Mouse (Mus musculus) forebrain, embryonic 16.5 days (tissue): ENCODE results near the gene Tomm40. TPM values are rescaled to one million over a fixed set of nuclear protein-coding genes. Genes with fewer than 3 reads are reported as not detected.
A peak's percentile ranks its signal among the peaks of the same experiment; 100 is the strongest.

Source experiments
- ATAC-seq: fragments of 200-750 bp; cut with Nextera tagmentation; 2 replicates; pipeline ENCODE4 v1.8.0; 2017; ENCODE audit warnings: mild to moderate bottlenecking, moderate library complexity
- H3K27ac ChIP-seq: fragments of 300-500 bp; sonication (generic); 2 replicates; pipeline ENCODE4 v1.5.1; 2014; ENCODE audit warnings: low read length, control low read depth
- H3K27me3 ChIP-seq: fragments of 300-500 bp; sonication (generic); replicated peaks from 2 replicates; pipeline ENCODE4 v1.6.1; 2014; ENCODE audit warnings: low read length; ENCODE audit not compliant: control insufficient read depth, insufficient read depth
- H3K36me3 ChIP-seq: fragments of 300-500 bp; sonication (generic); 2 replicates; pipeline ENCODE4 v1.6.1; 2014; ENCODE audit not compliant: control insufficient read depth, insufficient read depth
- H3K4me1 ChIP-seq: fragments of 300-500 bp; sonication (generic); replicated peaks from 2 replicates; pipeline ENCODE4 v1.6.1; 2014; ENCODE audit warnings: low read length; ENCODE audit not compliant: control insufficient read depth, insufficient read depth
- H3K4me2 ChIP-seq: fragments of 300-500 bp; sonication (generic); 2 replicates; pipeline ENCODE4 v1.6.1; 2014; ENCODE audit warnings: mild to moderate bottlenecking, low read length, control low read depth
- H3K4me3 ChIP-seq: fragments of 300-500 bp; sonication (generic); replicated peaks from 2 replicates; pipeline ENCODE4 v1.5.1; 2014; ENCODE audit warnings: mild to moderate bottlenecking, low read length, control low read depth
- H3K9ac ChIP-seq: fragments of 300-500 bp; sonication (generic); replicated peaks from 2 replicates; pipeline ENCODE4 v1.6.1; 2014; ENCODE audit warnings: low read depth, low read length, control low read depth
- H3K9me3 ChIP-seq: fragments of 300-500 bp; sonication (generic); 2 replicates; pipeline ENCODE4 v1.6.1; 2016; ENCODE audit warnings: low read length; ENCODE audit not compliant: control insufficient read depth
- WGBS: fragments of 180-500 bp; shearing (Covaris S2); extraction: QIAGEN DNeasy Blood & Tissue Kit; methylation state at CpG from one replicate; pipeline ENCODE4 v1.1.7; 2014; 5-methylcytosine and 5-hydroxymethylcytosine counted together
- polyA plus RNA-seq: library from polyadenylated mRNA; unstranded; fragments of >200 nt; fragmentation: Nextera tagmentation; extraction: Ambion mirVana; gene quantifications from 2 replicates; pipeline ENCODE4 v1.2.1, GENCODE M21; 2015

Tomm40 gene
- polyA plus RNA-seq, 1 experiment from 2014 or later = 109 TPM

DNA sequence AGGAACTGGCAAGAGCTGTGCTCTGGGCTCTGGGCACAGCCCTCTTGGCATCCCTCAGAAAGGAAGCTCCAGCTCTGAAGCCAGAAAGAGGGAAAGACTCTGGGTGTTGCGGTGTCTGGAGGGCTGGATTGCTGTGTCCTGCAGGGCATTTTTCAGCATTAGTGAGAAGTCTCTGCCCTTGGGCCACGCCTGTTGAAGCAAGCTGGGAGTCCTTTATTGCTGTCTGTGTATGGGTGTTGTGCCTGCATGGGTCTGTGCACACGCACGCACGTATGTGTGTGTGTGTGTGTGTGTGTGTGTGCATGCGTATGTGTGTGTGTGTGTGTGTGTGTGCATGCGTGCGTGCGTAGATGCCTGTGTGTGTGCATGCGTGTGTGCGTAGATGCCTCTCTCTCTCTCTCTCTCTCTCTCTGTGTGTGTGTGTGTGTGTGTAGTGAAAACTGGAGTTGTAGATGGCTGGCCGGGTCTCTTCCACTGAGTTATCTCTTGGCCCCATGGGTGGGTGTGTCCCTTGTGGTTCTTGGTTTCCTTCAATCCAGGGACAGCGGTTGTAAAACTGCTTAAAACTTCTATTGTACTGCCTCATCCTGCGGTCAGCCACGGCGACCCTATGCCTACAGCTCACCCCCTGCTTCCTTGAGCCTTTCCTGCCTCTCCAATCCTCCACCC is 21.3 kb upstream of the Tomm40 start:
- Histone ChIP-seq H3K27ac (no peak overlapping the region), H3K4me3 (no peak overlapping the region), H3K4me2 (no peak overlapping the region), H3K36me3 (peaks cover 12% of the 10 kb centered on the region; the same call in 1 of the 2 replicates), H3K9ac (no peak overlapping the region), H3K9me3 (no peaks in the 10 kb centered on the region), H3K27me3 (no peaks in the 10 kb centered on the region), H3K4me1 (no peaks in the 10 kb centered on the region)
- 91% methylated on average over 15 of the region's 16 CpGs for WGBS
- no peak for ATAC-seq

DNA sequence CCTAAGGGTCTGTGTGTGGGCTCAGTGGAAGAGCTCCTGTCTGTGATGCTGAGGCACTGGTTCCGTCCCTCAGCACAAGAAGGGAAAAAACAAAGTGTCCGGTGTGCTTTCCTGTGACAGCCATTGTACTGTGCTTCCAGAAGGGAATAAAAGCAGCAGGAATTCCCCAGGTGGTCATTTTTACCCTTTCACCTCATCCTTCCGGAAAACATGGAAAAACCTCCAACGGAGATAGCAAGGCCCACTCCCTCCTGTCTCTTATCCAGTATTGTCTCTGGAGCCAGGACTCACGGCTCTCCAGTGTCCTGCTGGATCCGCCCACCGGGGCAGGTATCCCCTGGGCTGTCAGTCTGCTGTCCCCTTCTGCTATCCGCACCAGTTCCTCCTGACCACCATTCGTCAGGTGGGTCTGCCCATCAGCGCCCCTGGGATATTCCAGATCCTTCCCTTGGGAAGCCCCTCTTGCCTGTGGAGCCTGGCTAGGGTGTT is 19.0 kb upstream of the Tomm40 start:
- 88% methylated on average over 10 of the region's 10 CpGs for WGBS
- Histone ChIP-seq H3K4me3 (no peak overlapping the region), H3K9ac (no peak overlapping the region), H3K36me3 (peaks cover 28% of the 10 kb centered on the region; the same call in 1 of the 2 replicates), H3K27me3 (no peaks in the 10 kb centered on the region), H3K9me3 (no peaks in the 10 kb centered on the region), H3K4me1 (no peaks in the 10 kb centered on the region), H3K27ac (no peak overlapping the region), H3K4me2 (no peak overlapping the region)
- ATAC-seq = no peak

DNA sequence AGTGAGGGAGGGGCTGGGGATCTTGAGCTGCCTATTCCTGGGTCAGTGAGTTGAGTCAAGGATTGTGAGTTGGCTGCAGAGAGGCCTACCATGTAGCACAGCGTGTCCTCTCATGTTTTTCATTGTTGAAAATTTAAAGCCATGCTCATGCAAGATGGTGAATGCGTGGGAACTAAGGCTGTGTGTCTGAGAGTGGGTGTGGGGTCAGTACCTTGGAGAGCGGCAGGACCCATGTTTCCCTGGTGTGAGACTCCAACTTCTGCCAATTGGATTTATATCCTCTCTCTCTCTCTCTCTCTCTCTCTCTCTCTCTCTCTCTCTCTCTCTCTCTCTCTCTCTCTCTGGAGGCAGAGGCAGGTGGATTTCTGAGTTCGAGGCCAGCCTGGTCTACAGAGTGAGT is 11.3 kb upstream of the Tomm40 start:
- no peak for ATAC-seq
- Histone ChIP-seq H3K4me3 (no peak overlapping the region), H3K27ac (no peak overlapping the region), H3K36me3 (peaks cover 36% of the 10 kb centered on the region; the same call in 1 of the 2 replicates), H3K9me3 (no peaks in the 10 kb centered on the region), H3K4me2 (no peak overlapping the region), H3K9ac (no peak overlapping the region), H3K27me3 (no peaks in the 10 kb centered on the region), H3K4me1 (no peaks in the 10 kb centered on the region)
- 91% methylated on average over 4 of the region's 4 CpGs for WGBS

DNA sequence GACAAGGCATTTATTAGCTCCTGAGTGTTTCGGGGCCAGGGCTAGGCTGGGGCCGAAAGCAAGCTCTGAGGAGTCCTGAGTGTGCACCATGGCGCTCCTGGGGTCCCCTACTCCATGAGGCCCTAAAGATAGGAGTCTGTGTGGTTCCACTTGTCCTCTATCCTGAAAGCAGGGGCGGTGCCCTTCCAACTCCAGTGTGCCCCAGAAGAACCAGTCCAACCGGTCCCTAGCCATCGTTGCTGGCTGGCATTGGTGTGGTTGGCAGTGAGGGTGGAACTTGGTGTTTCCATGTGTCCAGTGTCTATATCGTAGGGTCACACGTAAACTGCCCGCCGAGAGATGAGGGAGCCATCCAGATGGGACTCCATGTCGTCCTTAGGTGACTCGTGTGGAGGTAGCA is 8.9 kb upstream of the Tomm40 start:
- H3K27me3 ChIP-seq = no peaks in the 10 kb centered on the region
- no peak overlapping the region for H3K27ac ChIP-seq
- whole genome bisulfite sequencing = 96% methylated on average over 12 of the region's 12 CpGs
- no peak overlapping the region for H3K4me3 ChIP-seq
- H3K36me3 ChIP-seq = peaks cover 20% of the 10 kb centered on the region; the same call in 1 of the 2 replicates
- H3K9me3 ChIP-seq = no peaks in the 10 kb centered on the region
- ATAC-seq = no peak
- no peak overlapping the region for H3K4me2 ChIP-seq
- H3K4me1 ChIP-seq = no peaks in the 10 kb centered on the region
- H3K9ac ChIP-seq = no peak overlapping the region

DNA sequence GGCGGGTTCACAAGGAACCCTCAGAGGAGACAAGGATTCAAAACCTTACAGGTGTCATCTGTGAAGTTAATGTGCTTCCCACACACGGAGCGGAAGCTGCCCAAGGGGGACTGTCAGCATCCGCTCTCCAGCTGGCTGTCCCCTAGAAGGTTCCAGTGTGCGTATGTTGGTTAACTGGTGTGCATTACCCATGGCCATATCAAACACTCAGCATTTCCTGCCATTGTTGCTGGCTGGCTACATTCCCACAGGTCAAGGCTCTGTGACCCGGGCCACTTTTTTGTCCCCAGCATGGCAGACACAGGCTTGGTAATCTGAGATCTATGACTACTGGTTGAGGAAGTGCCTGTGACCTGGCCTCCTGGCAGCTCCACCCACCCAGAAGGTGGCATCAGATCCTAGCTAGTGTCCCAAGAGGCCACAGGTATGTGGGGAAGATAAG is 7.5 kb upstream of the Tomm40 start:
- H3K36me3 ChIP-seq = peaks cover 10% of the 10 kb centered on the region; the same call in 1 of the 2 replicates
- no peaks in the 10 kb centered on the region for H3K27me3 ChIP-seq
- H3K4me2 ChIP-seq = no peak overlapping the region
- H3K9me3 ChIP-seq = no peaks in the 10 kb centered on the region
- H3K9ac ChIP-seq = no peak overlapping the region
- H3K4me1 ChIP-seq = no peaks in the 10 kb centered on the region
- 90% methylated on average over 6 of the region's 6 CpGs for WGBS
- no peak for ATAC-seq
- no peak overlapping the region for H3K27ac ChIP-seq
- no peak overlapping the region for H3K4me3 ChIP-seq

DNA sequence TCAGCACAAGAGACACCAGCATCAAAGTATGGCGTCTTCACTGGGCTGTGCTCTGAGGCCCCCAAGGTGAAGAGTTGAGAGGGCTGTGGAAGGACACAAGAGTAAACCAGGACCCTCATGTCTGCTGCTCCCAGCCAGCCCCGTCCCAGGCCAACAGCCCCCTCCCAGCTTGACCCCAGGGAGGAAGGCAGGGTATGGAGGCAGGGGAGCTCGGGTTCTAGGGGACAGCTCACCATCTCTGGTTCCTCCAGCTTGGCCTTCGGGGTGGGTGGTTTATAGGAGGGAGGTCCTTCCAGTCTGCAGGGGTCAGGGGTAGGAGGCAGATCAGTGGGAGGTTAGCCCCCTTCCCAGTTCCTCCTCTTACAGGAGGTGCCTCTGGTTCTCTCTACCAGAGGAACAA is 4.0 kb upstream of the Tomm40 start:
- 96% methylated on average over 4 of the region's 4 CpGs for WGBS
- no peak for ATAC-seq
- H3K36me3 ChIP-seq = peaks cover 5% of the 10 kb centered on the region; the same call in 1 of the 2 replicates

DNA sequence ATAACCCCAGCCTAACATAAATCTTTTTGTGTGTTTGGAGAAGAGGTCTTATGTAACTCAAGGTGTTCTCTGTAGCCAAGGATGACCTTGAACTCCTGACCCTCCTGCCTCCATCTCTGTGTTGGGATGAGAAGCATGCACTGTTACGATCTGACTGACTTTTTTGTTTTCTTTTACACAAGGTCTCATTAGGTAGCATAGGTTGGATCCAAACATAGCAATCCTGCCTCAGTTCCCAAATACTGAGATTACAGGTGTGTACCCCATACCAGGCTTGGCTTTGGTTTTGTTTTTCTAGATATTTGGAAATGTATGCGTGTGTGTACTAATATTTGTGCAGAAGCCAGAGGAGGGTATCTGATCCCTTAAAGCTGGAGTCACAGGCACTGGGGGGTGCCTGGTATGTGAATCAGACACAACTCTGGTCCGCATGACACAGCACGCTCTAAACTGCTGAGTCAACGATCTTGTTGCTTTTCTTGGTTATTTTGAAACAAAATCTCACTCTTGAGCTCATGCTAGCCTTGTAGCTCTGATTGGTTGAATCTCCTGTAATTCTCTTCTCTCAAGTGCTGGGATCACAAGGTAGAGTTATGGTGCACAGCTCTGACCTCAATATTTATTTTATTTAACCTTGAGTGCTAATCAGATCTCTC is 3.2 kb upstream of the Tomm40 start:
- H3K27me3 ChIP-seq = no peaks in the 10 kb centered on the region
- peaks cover 17% of the 10 kb centered on the region for H3K4me1 ChIP-seq
- peaks cover 5% of the 10 kb centered on the region; the same call in 1 of the 2 replicates for H3K36me3 ChIP-seq
- no peak overlapping the region for H3K4me3 ChIP-seq
- 93% methylated on average over 5 of the region's 5 CpGs for WGBS
- no peak for ATAC-seq
- H3K9me3 ChIP-seq = no peaks in the 10 kb centered on the region
- H3K9ac ChIP-seq = no peak overlapping the region
- no peak overlapping the region for H3K27ac ChIP-seq
- H3K4me2 ChIP-seq = no peak overlapping the region

More for the DNA sequence above, 4.0 kb upstream of the Tomm40 start:
- no peak overlapping the region for H3K27ac ChIP-seq
- no peaks in the 10 kb centered on the region for H3K27me3 ChIP-seq
- H3K4me1 ChIP-seq = peaks cover 13% of the 10 kb centered on the region
- H3K4me3 ChIP-seq = no peak overlapping the region
- H3K9me3 ChIP-seq = no peaks in the 10 kb centered on the region
- no peak overlapping the region for H3K9ac ChIP-seq
- no peak overlapping the region for H3K4me2 ChIP-seq

DNA sequence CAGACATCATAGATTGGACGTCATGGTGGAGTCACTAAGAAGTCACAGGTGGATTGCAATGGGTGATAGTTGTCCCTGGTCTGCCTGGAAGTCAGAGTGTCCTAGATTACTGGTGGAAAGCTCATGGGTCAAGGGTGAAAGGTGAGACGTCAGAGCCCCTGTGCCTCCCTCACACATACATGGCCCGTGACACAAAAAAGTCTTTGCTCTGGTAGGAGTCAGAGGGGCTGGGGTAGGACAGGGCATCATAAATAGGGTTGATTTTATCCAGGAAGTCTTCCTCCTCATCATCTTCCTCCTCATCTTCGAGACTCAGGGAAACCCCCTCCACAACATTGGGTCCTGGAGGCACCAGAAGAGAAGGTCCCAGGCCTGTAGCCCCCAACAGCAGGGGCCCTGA is 2.1 kb upstream of the Tomm40 start:
- Histone ChIP-seq H3K4me3 (no peak overlapping the region), H3K9me3 (no peaks in the 10 kb centered on the region), H3K27me3 (no peaks in the 10 kb centered on the region), H3K4me2 (no peak overlapping the region), H3K27ac (no peak overlapping the region), H3K9ac (no peak overlapping the region), H3K4me1 (peaks cover 17% of the 10 kb centered on the region), H3K36me3 (no peaks in the 10 kb centered on the region; the same call in 1 of the 2 replicates)
- WGBS = 87% methylated on average over 4 of the region's 4 CpGs
- ATAC-seq = no peak

DNA sequence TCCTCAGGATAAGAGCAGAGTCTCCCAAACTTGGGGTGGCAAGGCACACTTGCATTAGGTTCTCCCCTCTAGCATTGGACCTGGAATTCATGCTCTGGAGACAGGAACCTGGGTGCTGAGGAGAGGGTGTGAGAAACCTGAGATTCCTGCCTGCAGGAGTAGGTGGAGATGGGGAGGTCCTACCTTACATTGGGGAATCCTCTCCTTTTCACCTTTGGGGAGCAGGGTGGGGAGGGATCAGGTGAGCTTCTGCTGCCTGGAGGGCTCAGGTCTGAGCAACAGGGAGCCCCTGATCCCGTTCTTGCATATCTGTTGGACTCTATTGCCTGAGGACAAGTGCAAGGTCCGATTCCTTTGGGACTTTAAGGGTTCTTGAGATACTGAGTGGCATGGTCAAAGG is 1.6 kb upstream of the Tomm40 start:
- Histone ChIP-seq H3K9me3 (no peaks in the 10 kb centered on the region), H3K9ac (no peak overlapping the region), H3K36me3 (no peaks in the 10 kb centered on the region; the same call in 1 of the 2 replicates), H3K27ac (peak overlapping the region; percentile 91), H3K4me1 (peaks cover 17% of the 10 kb centered on the region), H3K4me3 (no peak overlapping the region), H3K4me2 (peak overlapping the region; percentile 75; the same call in 1 of the 2 replicates), H3K27me3 (no peaks in the 10 kb centered on the region)
- WGBS = 88% methylated on average over 2 of the region's 2 CpGs
- ATAC-seq = no peak
